Mouse (Mus musculus) myocyte (in vitro differentiated cells): ENCODE measurements around the gene 6030445D17Rik.

Source experiments
- CEBPB ChIP-seq: IDR thresholded peaks from 2 replicates; pipeline ENCODE4 v1.6.1; 2011; ENCODE audit warnings: mild to moderate bottlenecking, moderate library complexity; ENCODE audit not compliant: poor library complexity, insufficient read depth, severe bottlenecking
- MAX ChIP-seq: IDR thresholded peaks from one replicate; pipeline ENCODE4 v1.6.1; 2011; ENCODE audit warnings: low read depth, mild to moderate bottlenecking, control low read depth
- MYOD1 ChIP-seq, 3 experiments: IDR thresholded peaks; one replicate each; pipeline ENCODE4 v1.6.1; 2011; ENCODE audit warnings: control low read depth in 2 of 3, low read depth in 2 of 3, mild to moderate bottlenecking in 2 of 3, moderate library complexity in 1 of 3; ENCODE audit not compliant: insufficient read length in 2 of 3, control insufficient read depth in 1 of 3
- MYOG ChIP-seq, 3 experiments: IDR thresholded peaks; one replicate each; pipeline ENCODE4 v1.6.1; 2011; ENCODE audit warnings: control low read depth in 2 of 3, low read depth in 2 of 3, mild to moderate bottlenecking in 2 of 3; ENCODE audit not compliant: insufficient read length in 2 of 3, control insufficient read depth in 1 of 3, insufficient read depth in 1 of 3
- POLR2A ChIP-seq: IDR thresholded peaks from one replicate; pipeline ENCODE4 v1.6.1; 2011; ENCODE audit warnings: low read depth, mild to moderate bottlenecking, control low read depth, moderate library complexity; ENCODE audit not compliant: insufficient read length
- POLR2AphosphoS2 ChIP-seq: IDR thresholded peaks from one replicate; pipeline ENCODE4 v1.6.1; 2011; ENCODE audit warnings: low read depth, control low read depth; ENCODE audit not compliant: insufficient read length
- SRF ChIP-seq: IDR thresholded peaks from one replicate; pipeline ENCODE4 v1.6.1; 2011; ENCODE audit warnings: low read depth; ENCODE audit not compliant: control insufficient read depth, insufficient read length
- TCF12 ChIP-seq: IDR thresholded peaks from one replicate; pipeline ENCODE4 v1.6.1; 2011; ENCODE audit warnings: mild to moderate bottlenecking, control low read depth; ENCODE audit not compliant: poor library complexity, insufficient read depth, severe bottlenecking
- USF1 ChIP-seq: IDR thresholded peaks from one replicate; pipeline ENCODE4 v1.6.1; 2011; ENCODE audit warnings: low read depth, mild to moderate bottlenecking, control low read depth, moderate library complexity

- no peak for TF ChIP-seq MYOD1 (IDR thresholded peaks at IDR 0.05; ENCODE audit: control insufficient read depth in 1 of 3, insufficient read length in 2 of 3, low read depth in 2 of 3)
- no peak for TF ChIP-seq MYOG (IDR thresholded peaks at IDR 0.05; ENCODE audit: control insufficient read depth in 1 of 3, insufficient read depth in 1 of 3, insufficient read length in 2 of 3, low read depth in 2 of 3)
- TF ChIP-seq USF1: no peak
- TF ChIP-seq POLR2A: no peak
- TF ChIP-seq MAX: no peak
- no peak for TF ChIP-seq TCF12
- no peak for TF ChIP-seq POLR2AphosphoS2
- TF ChIP-seq SRF: no peak
- TF ChIP-seq CEBPB: no peak
Measured at GRCm38 (mm10) chr4:136444561-136444960, 17.5 kb upstream of the 6030445D17Rik start.
